Mouse (Mus musculus): ENCODE measurements at regions not wholly inside any gene's neighbourhood (a gene's known extent, or its start where the extent isn't known, plus 50 kb on each side); places are given as distances from the start of the nearest gene placed in this dataset.

DNA sequence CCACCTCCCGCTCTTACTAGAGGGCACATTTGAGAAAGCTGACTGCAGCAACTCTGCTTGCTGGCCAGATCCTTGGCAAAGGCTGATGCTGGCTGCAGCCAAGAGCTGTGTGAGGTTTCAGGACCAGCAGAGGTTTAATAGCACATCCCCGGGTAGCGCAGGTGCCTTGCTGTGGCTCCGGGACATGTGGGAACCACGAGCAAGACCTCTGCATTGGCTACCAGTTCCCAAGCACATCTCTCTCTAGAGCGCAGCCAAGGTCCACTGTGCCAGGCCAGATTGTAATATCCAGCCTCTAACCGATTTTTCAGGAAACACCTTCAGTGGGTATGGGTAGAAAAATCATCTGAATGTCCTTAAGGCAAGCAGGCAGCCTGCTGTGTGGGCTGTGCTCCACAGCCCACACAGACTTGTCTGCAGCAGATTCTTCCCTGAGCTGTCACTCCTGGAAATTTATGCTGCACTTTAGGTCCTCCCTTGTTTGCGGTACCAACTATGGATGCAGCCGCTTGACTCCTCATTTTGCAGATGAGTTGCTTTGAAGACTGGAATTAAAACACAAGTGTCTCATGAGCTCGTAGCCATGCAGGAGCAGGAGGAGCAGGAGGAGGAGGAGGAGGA lies 95.3 kb downstream of the Otol1 start:
- TF ChIP-seq CTCF (IDR thresholded peaks at IDR 0.05; ENCODE audit: control insufficient read depth, insufficient read depth, low read length) (no peak), POLR2A (IDR thresholded peaks at IDR 0.05; ENCODE audit: borderline replicate concordance, control insufficient read depth, low read depth, low read length) (no peak)
